Comparison of ENCODE assay signal across 10 mouse cellular contexts in the genomic region with DNA sequence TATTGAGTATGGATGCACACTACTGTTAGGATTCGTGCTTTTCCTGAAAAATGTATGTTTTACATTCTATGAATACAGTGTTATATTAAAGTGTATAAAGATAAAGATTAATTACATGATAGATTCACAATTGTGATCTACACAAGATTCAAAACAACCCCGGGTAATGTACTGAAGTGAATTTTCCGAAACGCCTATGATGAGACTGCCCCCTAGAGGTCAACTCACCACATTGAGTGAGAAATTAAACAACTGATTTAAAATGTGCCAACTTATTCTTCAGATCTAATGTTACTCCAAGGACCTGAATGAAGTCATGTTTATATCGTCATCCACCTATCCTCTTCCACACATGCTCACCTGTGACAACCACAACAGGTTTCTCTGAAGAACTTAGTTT. TPM values are rescaled to one million over a fixed set of nuclear protein-coding genes. Genes with fewer than 3 reads are reported as not detected.
DNase-seq lines count a peak whose midpoint lies in the region; ATAC-seq and TF ChIP-seq lines count a peak whose summit lies in the region.
"Had no signal": no experiment of that assay in that cellular context is flagged by ENCODE, and none has a peak within 500 bp of the region (broad histone marks: within the 10 kb centered on the region; RNA-seq: fewer than 3 reads in every experiment).

No protein-coding gene starts in this region.

- H3K36me3 ChIP-seq in heart, adult 2 months (ENCODE audit: control insufficient read depth, insufficient read depth, low read length), result no peaks in the 10 kb centered on the region
- H3K36me3 ChIP-seq in midbrain, embryonic 13.5 days, result no peaks in the 10 kb centered on the region
- no peaks in the 10 kb centered on the region for H3K36me3 ChIP-seq in midbrain, embryonic 10.5 days
- no peaks in the 10 kb centered on the region for H3K36me3 ChIP-seq in thymus, adult 2 months (ENCODE audit: control insufficient read depth, insufficient read depth, low read length)
- H3K36me3 ChIP-seq: heart, embryonic 15.5 days had no signal

- H3K9me3 ChIP-seq in midbrain, embryonic 13.5 days, result no peaks in the 10 kb centered on the region
- H3K9me3 ChIP-seq in midbrain, embryonic 10.5 days (replicated peaks), result no peaks in the 10 kb centered on the region
- H3K9me3 ChIP-seq: heart, embryonic 15.5 days had no signal

- DNase-seq in heart, adult 2 months, result no peak
- no peak for DNase-seq in heart, postnatal 25 days (ENCODE audit: low spot score)
- DNase-seq in midbrain, embryonic 10.5 days (ENCODE audit: low spot score), result no peak
- DNase-seq in cerebellum, postnatal 14 days, result peak; percentile 54 to 58
- DNase-seq in layer of hippocampus, postnatal 25 days (ENCODE audit: extremely low spot score in 1 of 2, low spot score in 1 of 2), result peak; percentile 12 to 31
- no peak for DNase-seq in thymus, adult 2 months
- no peak for DNase-seq in adrenal gland, postnatal 4 days (ENCODE audit: low spot score in 2 of 2)

- no peak overlapping the region for H3K4me2 ChIP-seq in midbrain, embryonic 13.5 days (replicated peaks)

- no peaks in the 10 kb centered on the region for H3K79me2 ChIP-seq in heart, adult 2 months (replicated peaks; ENCODE audit: control insufficient read depth, insufficient read depth, low read length)

- no peak overlapping the region for H3K27ac ChIP-seq in heart, adult 2 months
- H3K27ac ChIP-seq in midbrain, embryonic 13.5 days, result no peak overlapping the region
- H3K27ac ChIP-seq in midbrain, embryonic 10.5 days (replicated peaks), result no peak overlapping the region
- no peak overlapping the region for H3K27ac ChIP-seq in thymus, adult 2 months (ENCODE audit: control insufficient read depth, insufficient read depth, low read length)
- H3K27ac ChIP-seq: heart, embryonic 15.5 days; macrophage had no signal

- intact Hi-C loops in heart, adult 2 months (cut with DNase I), result loop anchor here (1.0 to 10.0 kb wide), 2 partner anchors 304 to 813 kb away; no protein-coding TSS in a partner anchor
- intact Hi-C loops in heart, postnatal 25 days (cut with DNase I), result loop anchor here (2.0 kb wide), 1 partner anchor 305 kb away; no protein-coding TSS in a partner anchor

- no peak overlapping the region for H3K4me3 ChIP-seq in heart, adult 2 months
- no peak overlapping the region for H3K4me3 ChIP-seq in midbrain, embryonic 13.5 days (replicated peaks)
- H3K4me3 ChIP-seq in midbrain, embryonic 10.5 days, result no peak overlapping the region
- no peak overlapping the region for H3K4me3 ChIP-seq in thymus, adult 2 months (ENCODE audit: control insufficient read depth, insufficient read depth, low read length)
- H3K4me3 ChIP-seq: heart, embryonic 15.5 days had no signal

- no peak for TF ChIP-seq EP300 in heart, adult 2 months (IDR thresholded peaks at IDR 0.05; ENCODE audit: insufficient read depth, low read depth, low read length)

- 0 out of 2 replicates have a peak, but pooled peaks have one; percentile 45 for ATAC-seq in midbrain, embryonic 13.5 days

- TF ChIP-seq POLR2A in heart, adult 2 months (IDR thresholded peaks at IDR 0.05; ENCODE audit: insufficient read depth, low read depth, low read length), result no peak
- TF ChIP-seq POLR2A in thymus, adult 2 months (IDR thresholded peaks at IDR 0.05; ENCODE audit: control insufficient read depth, extremely low read depth, insufficient read depth, low read length, poor library complexity), result no peak

- TF ChIP-seq CTCF in heart, adult 2 months (IDR thresholded peaks at IDR 0.05), result peak; percentile 78
- no peak for TF ChIP-seq CTCF in thymus, adult 2 months (IDR thresholded peaks at IDR 0.05; ENCODE audit: borderline replicate concordance, control insufficient read depth, extremely low read depth, insufficient read depth, low read length, poor library complexity)

- H3K9ac ChIP-seq in heart, adult 2 months (ENCODE audit: low read depth, low read length), result no peak overlapping the region
- no peak overlapping the region for H3K9ac ChIP-seq in midbrain, embryonic 13.5 days (replicated peaks)
- H3K9ac ChIP-seq: heart, embryonic 15.5 days had no signal

- no peaks in the 10 kb centered on the region for H3K27me3 ChIP-seq in heart, adult 2 months (ENCODE audit: control insufficient read depth, insufficient read depth, low read length)
- H3K27me3 ChIP-seq in midbrain, embryonic 13.5 days, result no peaks in the 10 kb centered on the region
- no peaks in the 10 kb centered on the region for H3K27me3 ChIP-seq in midbrain, embryonic 10.5 days (ENCODE audit: low read depth, poor library complexity, severe bottlenecking)
- no peaks in the 10 kb centered on the region for H3K27me3 ChIP-seq in thymus, adult 2 months (ENCODE audit: control insufficient read depth, insufficient read depth, low read length)
- H3K27me3 ChIP-seq: heart, embryonic 15.5 days had no signal

- WGBS in heart, adult 2 months, result 17% methylated on average over 5 of the region's 5 CpGs
- WGBS in midbrain, embryonic 13.5 days, result 21% methylated on average over 5 of the region's 5 CpGs
- whole genome bisulfite sequencing in midbrain, embryonic 10.5 days, result 26% methylated on average over 5 of the region's 5 CpGs
- WGBS in thymus, adult 2 months, result 22% methylated on average over 5 of the region's 5 CpGs

- H3K4me1 ChIP-seq in heart, adult 2 months (ENCODE audit: control insufficient read depth, insufficient read depth, low read length), result no peaks in the 10 kb centered on the region; the same call in 1 of the 2 replicates
- peaks cover 9% of the 10 kb centered on the region for H3K4me1 ChIP-seq in midbrain, embryonic 13.5 days (replicated peaks)
- peaks cover 10% of the 10 kb centered on the region for H3K4me1 ChIP-seq in midbrain, embryonic 10.5 days
- H3K4me1 ChIP-seq in thymus, adult 2 months (replicated peaks; ENCODE audit: control insufficient read depth, insufficient read depth, low read length), result no peaks in the 10 kb centered on the region

RNA-seq across cellular contexts. Expression of a gene that starts 27.7 kb away (rescaled TPM):
- total RNA-seq in heart, adult 2 months (2021), result not detected
- not detected in 2 replicates for polyA plus RNA-seq in heart, adult 2 months (2012; rRNA removed)
- under 1 TPM in 1 of 2 experiments, not detected in 1; 0.06 TPM for total RNA-seq in heart, postnatal 25 days (2021)
- 0.18 and 0.39 TPM in 2 replicates for polyA plus RNA-seq in midbrain, embryonic 13.5 days (2015; fragmentation: Nextera tagmentation; extraction: Ambion mirVana)
- 0.06 TPM in 1 of 2 replicates, not detected in the other for polyA plus RNA-seq in midbrain, embryonic 10.5 days (2016; fragmentation: Nextera tagmentation; extraction: Ambion mirVana)
- under 1 TPM; 0.12 to 0.21 TPM for total RNA-seq in layer of hippocampus, postnatal 25 days (2021)
- 0.94 and 1.2 TPM in 2 replicates for polyA plus RNA-seq in thymus, adult 2 months (2012; rRNA removed)
- total RNA-seq in adrenal gland, postnatal 4 days (2021), result under 1 TPM; 0.14 to 0.20 TPM
- polyA plus RNA-seq: macrophage had no signal

Comparison
In these comparisons a context has a peak if more than half of its experiments do, and no peak if none do; other contexts are left out.
1. DNase-seq: peak in cerebellum, postnatal 14 days (2 of 2) and layer of hippocampus, postnatal 25 days (2 of 2); none in heart, adult 2 months (0 of 2), heart, postnatal 25 days (single experiment), midbrain, embryonic 10.5 days (single experiment), thymus, adult 2 months (single experiment) and adrenal gland, postnatal 4 days (0 of 2).